Mouse (Mus musculus) embryonic facial prominence, embryonic 15.5 days (tissue): ENCODE results near the gene Fam84b. TPM values are rescaled to one million over a fixed set of nuclear protein-coding genes. Genes with fewer than 3 reads are reported as not detected.
"Not testable (repeated sequence)": the region's sequence is repeated elsewhere in the genome, so short reads cannot be mapped to it uniquely, and the experiment has no call there.

Source experiments
- ATAC-seq: fragments of 200-750 bp; cut with Nextera tagmentation; 2 replicates; pipeline ENCODE4 v1.8.0; 2017; ENCODE audit warnings: low read depth, moderate TSS enrichment; ENCODE audit not compliant: insufficient number of reproducible peaks, low FRiP score, low TSS enrichment
- H3K27ac ChIP-seq: fragments of 300-500 bp; sonication (generic); replicated peaks from 2 replicates; pipeline ENCODE4 v1.5.1; 2015; ENCODE audit warnings: mild to moderate bottlenecking, inconsistent platforms
- H3K27me3 ChIP-seq: fragments of 300-500 bp; sonication (generic); 2 replicates; pipeline ENCODE4 v1.6.1; 2015; ENCODE audit warnings: inconsistent platforms
- H3K36me3 ChIP-seq: fragments of 300-500 bp; sonication (generic); 2 replicates; pipeline ENCODE4 v1.6.1; 2015; ENCODE audit warnings: mild to moderate bottlenecking, inconsistent platforms
- H3K4me1 ChIP-seq: fragments of 300-500 bp; sonication (generic); 2 replicates; pipeline ENCODE4 v1.6.1; 2015; ENCODE audit warnings: inconsistent platforms
- H3K4me2 ChIP-seq: fragments of 300-500 bp; sonication (generic); replicated peaks from 2 replicates; pipeline ENCODE4 v1.6.1; 2015; ENCODE audit warnings: mild to moderate bottlenecking, inconsistent platforms
- H3K4me3 ChIP-seq: fragments of 300-500 bp; sonication (generic); replicated peaks from 2 replicates; pipeline ENCODE4 v1.5.1; 2015; ENCODE audit warnings: mild to moderate bottlenecking, inconsistent platforms
- H3K9ac ChIP-seq: fragments of 300-500 bp; sonication (generic); 2 replicates; pipeline ENCODE4 v1.6.1; 2015; ENCODE audit warnings: inconsistent platforms
- H3K9me3 ChIP-seq: fragments of 300-500 bp; sonication (generic); replicated peaks from 2 replicates; pipeline ENCODE4 v1.6.1; 2016; ENCODE audit warnings: inconsistent platforms
- WGBS: fragments of 180-500 bp; shearing (Covaris S2); methylation state at CpG from one replicate; pipeline ENCODE4 v1.1.7; 2015; 5-methylcytosine and 5-hydroxymethylcytosine counted together
- polyA plus RNA-seq: library from polyadenylated mRNA; unstranded; fragments of >200 nt; fragmentation: Nextera tagmentation; extraction: Ambion mirVana; gene quantifications from 2 replicates; pipeline ENCODE4 v1.2.1, GENCODE M21; 2015

Fam84b gene
- polyA plus RNA-seq, 1 experiment from 2014 or later = 10.1 TPM

- H3K9ac ChIP-seq = no peak overlapping the region
- H3K4me2 ChIP-seq = no peak overlapping the region
- H3K9me3 ChIP-seq = no peaks in the 10 kb centered on the region
- H3K27me3 ChIP-seq = no peaks in the 10 kb centered on the region
- no peak for ATAC-seq
- H3K4me3 ChIP-seq = no peak overlapping the region
- no peaks in the 10 kb centered on the region for H3K36me3 ChIP-seq
- WGBS = 17% methylated on average over 3 of the region's 3 CpGs
- peaks cover 18% of the 10 kb centered on the region; the same call in 1 of the 2 replicates for H3K4me1 ChIP-seq
- H3K27ac ChIP-seq = 0 out of 2 replicates have a peak overlapping the region, but pooled peaks have one; percentile 44
These were observed 7.7 kb downstream of the Fam84b start for GRCm38 (mm10) chr15:60845886-60846285.

- ATAC-seq = no peak
- no peaks in the 10 kb centered on the region for H3K27me3 ChIP-seq
These were observed 11.8 kb downstream of the Fam84b start for GRCm38 (mm10) chr15:60841785-60842184.

GRCm38 (mm10) chr15:60841312-60841711, 12.3 kb downstream of the Fam84b start:
- not testable (repeated sequence) for ATAC-seq, H3K27me3 ChIP-seq, H3K4me3 ChIP-seq, H3K9ac ChIP-seq, H3K27ac ChIP-seq, H3K9me3 ChIP-seq, H3K36me3 ChIP-seq, H3K4me1 ChIP-seq, H3K4me2 ChIP-seq

More at GRCm38 (mm10) chr15:60841785-60842184, 11.8 kb downstream of the Fam84b start:
- Histone ChIP-seq H3K36me3 (no peaks in the 10 kb centered on the region), H3K4me2 (no peak overlapping the region), H3K4me1 (peaks cover 11% of the 10 kb centered on the region; the same call in 1 of the 2 replicates), H3K9me3 (no peaks in the 10 kb centered on the region), H3K4me3 (no peak overlapping the region), H3K27ac (no peak overlapping the region), H3K9ac (no peak overlapping the region)
- WGBS = 22% methylated on average over 4 of the region's 4 CpGs

- Histone ChIP-seq H3K9me3 (no peaks in the 10 kb centered on the region), H3K36me3 (no peaks in the 10 kb centered on the region), H3K27ac (no peak overlapping the region), H3K9ac (no peak overlapping the region), H3K4me2 (no peak overlapping the region), H3K27me3 (no peaks in the 10 kb centered on the region), H3K4me3 (no peak overlapping the region), H3K4me1 (0 out of 2 replicates have a peak, but pooled peaks cover 3% of the 10 kb centered on the region)
- ATAC-seq = no peak
- WGBS = 34% methylated on average over 4 of the region's 4 CpGs
These were observed 13.3 kb downstream of the Fam84b start for GRCm38 (mm10) chr15:60840296-60840670.

GRCm38 (mm10) chr15:60839539-60840295, 13.9 kb downstream of the Fam84b start:
- Histone ChIP-seq H3K36me3 (no peaks in the 10 kb centered on the region), H3K4me1 (0 out of 2 replicates have a peak, but pooled peaks cover 3% of the 10 kb centered on the region), H3K27ac (no peak overlapping the region), H3K4me3 (no peak overlapping the region), H3K9me3 (no peaks in the 10 kb centered on the region), H3K4me2 (no peak overlapping the region), H3K27me3 (no peaks in the 10 kb centered on the region), H3K9ac (no peak overlapping the region)
- 39% methylated on average over 3 of the region's 3 CpGs for WGBS
- no peak for ATAC-seq

- Histone ChIP-seq H3K4me2 (no peak overlapping the region), H3K9me3 (no peaks in the 10 kb centered on the region), H3K27me3 (no peaks in the 10 kb centered on the region), H3K9ac (no peak overlapping the region), H3K27ac (no peak overlapping the region), H3K4me3 (no peak overlapping the region), H3K4me1 (0 out of 2 replicates have a peak, but pooled peaks cover 3% of the 10 kb centered on the region), H3K36me3 (no peaks in the 10 kb centered on the region)
- ATAC-seq = no peak
- WGBS = 56% methylated on average over 8 of the region's 8 CpGs
These were observed 15.4 kb downstream of the Fam84b start for GRCm38 (mm10) chr15:60838135-60838534.

- no peak overlapping the region for H3K4me3 ChIP-seq
- no peak for ATAC-seq
- H3K36me3 ChIP-seq = no peaks in the 10 kb centered on the region
- H3K4me2 ChIP-seq = no peak overlapping the region
- H3K9ac ChIP-seq = no peak overlapping the region
- H3K27me3 ChIP-seq = no peaks in the 10 kb centered on the region
- H3K27ac ChIP-seq = no peak overlapping the region
- H3K4me1 ChIP-seq = 0 out of 2 replicates have a peak, but pooled peaks cover 3% of the 10 kb centered on the region
- 93% methylated on average over 9 of the region's 9 CpGs for WGBS
- H3K9me3 ChIP-seq = no peaks in the 10 kb centered on the region
These were observed 15.9 kb downstream of the Fam84b start for GRCm38 (mm10) chr15:60837719-60838118.

GRCm38 (mm10) chr15:60836321-60836720, 17.3 kb downstream of the Fam84b start:
- no peak overlapping the region for H3K9ac ChIP-seq
- H3K36me3 ChIP-seq = no peaks in the 10 kb centered on the region

GRCm38 (mm10) chr15:60834598-60835571, 18.7 kb downstream of the Fam84b start:
- H3K4me2 ChIP-seq = no peak overlapping the region
- 80% methylated on average over 5 of the region's 5 CpGs for WGBS
- ATAC-seq = no peak

More at GRCm38 (mm10) chr15:60836321-60836720, 17.3 kb downstream of the Fam84b start:
- 0 out of 2 replicates have a peak, but pooled peaks cover 3% of the 10 kb centered on the region for H3K4me1 ChIP-seq
- H3K9me3 ChIP-seq = no peaks in the 10 kb centered on the region
- H3K4me2 ChIP-seq = no peak overlapping the region
- 75% methylated on average over 4 of the region's 4 CpGs for WGBS
- ATAC-seq = no peak
- H3K27me3 ChIP-seq = no peaks in the 10 kb centered on the region
- H3K4me3 ChIP-seq = no peak overlapping the region
- H3K27ac ChIP-seq = no peak overlapping the region

GRCm38 (mm10) chr15:60833476-60834218, 19.9 kb downstream of the Fam84b start:
- Histone ChIP-seq H3K27ac (no peak overlapping the region), H3K9me3 (no peaks in the 10 kb centered on the region), H3K4me1 (no peaks in the 10 kb centered on the region), H3K4me3 (no peak overlapping the region), H3K9ac (no peak overlapping the region), H3K27me3 (no peaks in the 10 kb centered on the region), H3K36me3 (no peaks in the 10 kb centered on the region), H3K4me2 (no peak overlapping the region)
- no peak for ATAC-seq
- 28% methylated on average over 2 of the region's 2 CpGs for WGBS

More at GRCm38 (mm10) chr15:60834598-60835571, 18.7 kb downstream of the Fam84b start:
- Histone ChIP-seq H3K4me3 (no peak overlapping the region), H3K27me3 (no peaks in the 10 kb centered on the region), H3K9ac (no peak overlapping the region), H3K4me1 (no peaks in the 10 kb centered on the region), H3K9me3 (no peaks in the 10 kb centered on the region), H3K36me3 (no peaks in the 10 kb centered on the region), H3K27ac (no peak overlapping the region)
